Mouse (Mus musculus) lung, postnatal 10 days (tissue): ENCODE measurements around the gene Hadhb.

Experiments used
- DNase-seq: peaks from one replicate; pipeline ENCODE4 v3.0.0; 2021

Hadhb gene

GRCm38 (mm10) chr5:30154474-30155394 is at the start of gene Hadhb, which contains the start of gene Hadha:
Hadhb (plus strand) TSS chr5:30155248.
Hadha (minus strand) TSS chr5:30155162.
- DNase-seq = peak; percentile 95

DNA sequence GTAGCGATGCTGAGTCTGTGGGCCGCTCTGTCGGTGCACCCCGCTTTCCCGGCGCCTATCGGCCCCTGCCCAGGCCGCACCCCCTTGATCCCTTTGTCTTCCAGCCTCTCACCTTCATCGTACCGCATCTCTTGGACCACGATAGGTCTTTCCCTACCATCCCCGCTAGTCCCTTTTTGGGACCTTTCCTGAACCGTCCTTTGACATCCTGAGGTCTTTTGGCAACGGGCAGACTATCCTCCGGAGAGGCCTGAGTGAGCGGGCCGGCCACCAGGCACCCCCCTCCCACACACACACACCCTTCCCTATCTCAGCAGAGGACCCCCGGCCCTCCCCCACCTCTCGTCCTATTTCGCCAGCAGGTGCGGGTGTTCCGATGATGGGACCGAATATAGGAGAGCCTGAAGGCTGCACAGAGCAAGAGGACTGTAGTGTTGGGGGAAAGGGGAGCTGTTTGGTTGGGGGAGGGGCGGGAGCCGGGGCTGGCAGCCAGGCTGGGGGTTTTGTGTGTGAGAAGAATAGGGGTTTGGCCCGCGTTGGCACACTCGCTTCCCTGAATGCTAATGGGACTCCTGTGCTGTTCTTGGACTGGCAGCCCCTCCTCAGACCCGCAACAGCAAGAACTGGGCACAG is 49.3 kb upstream of the Hadhb start, which contains the start of gene 3110082J24Rik:
Gene 3110082J24Rik (minus strand): TSS at position 419 of the 633 bp plus-strand sequence.
- DNase-seq = no peak

DNA sequence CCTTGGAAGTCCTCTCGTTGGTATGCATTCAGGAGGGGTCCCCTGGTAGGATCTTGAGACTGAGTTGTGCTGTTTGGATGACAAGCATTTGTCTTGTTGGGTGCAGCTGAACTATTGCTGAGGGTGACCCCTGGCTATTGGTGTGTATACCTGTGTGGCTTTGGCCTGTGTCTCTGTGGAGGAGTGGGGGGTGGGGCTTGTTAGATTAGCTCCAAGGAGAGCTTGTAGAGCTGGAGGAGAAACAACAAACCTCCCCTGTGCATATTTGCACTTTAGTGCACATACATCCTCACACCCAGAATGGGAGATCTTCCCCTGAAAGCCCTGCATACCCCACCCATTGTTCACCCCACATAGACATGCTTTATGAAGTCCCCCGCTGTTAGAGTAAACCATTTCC is 48.3 kb upstream of the Hadhb start:
- no peak for DNase-seq

- DNase-seq = no peak
Measured at GRCm38 (mm10) chr5:30107186-30107585, 47.9 kb upstream of the Hadhb start.

DNA sequence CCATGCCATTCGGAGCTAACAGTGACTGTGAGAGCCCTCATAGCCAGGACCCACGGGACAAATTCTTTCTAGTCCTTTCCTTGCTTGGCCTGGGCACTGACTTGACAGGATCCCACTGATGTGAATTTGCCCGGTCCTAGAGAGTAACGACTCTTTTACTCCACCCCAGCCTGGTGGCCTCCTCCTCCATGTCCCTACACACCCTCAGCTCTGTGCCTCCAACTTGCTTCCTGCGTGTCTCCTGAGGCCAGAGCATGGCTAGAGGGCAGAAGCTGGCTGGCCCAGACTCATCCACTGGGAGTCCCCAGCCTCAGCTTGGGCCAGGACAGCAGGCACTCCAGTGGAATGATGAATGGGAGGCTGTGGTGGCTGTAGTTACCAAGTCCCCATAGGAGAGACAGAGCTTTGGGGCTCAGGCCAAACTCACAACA is 47.4 kb upstream of the Hadhb start:
- DNase-seq = no peak

GRCm38 (mm10) chr5:30108233-30108632 is 46.8 kb upstream of the Hadhb start:
- no peak for DNase-seq

GRCm38 (mm10) chr5:30109899-30110298 is 45.1 kb upstream of the Hadhb start:
- DNase-seq = no peak

DNA sequence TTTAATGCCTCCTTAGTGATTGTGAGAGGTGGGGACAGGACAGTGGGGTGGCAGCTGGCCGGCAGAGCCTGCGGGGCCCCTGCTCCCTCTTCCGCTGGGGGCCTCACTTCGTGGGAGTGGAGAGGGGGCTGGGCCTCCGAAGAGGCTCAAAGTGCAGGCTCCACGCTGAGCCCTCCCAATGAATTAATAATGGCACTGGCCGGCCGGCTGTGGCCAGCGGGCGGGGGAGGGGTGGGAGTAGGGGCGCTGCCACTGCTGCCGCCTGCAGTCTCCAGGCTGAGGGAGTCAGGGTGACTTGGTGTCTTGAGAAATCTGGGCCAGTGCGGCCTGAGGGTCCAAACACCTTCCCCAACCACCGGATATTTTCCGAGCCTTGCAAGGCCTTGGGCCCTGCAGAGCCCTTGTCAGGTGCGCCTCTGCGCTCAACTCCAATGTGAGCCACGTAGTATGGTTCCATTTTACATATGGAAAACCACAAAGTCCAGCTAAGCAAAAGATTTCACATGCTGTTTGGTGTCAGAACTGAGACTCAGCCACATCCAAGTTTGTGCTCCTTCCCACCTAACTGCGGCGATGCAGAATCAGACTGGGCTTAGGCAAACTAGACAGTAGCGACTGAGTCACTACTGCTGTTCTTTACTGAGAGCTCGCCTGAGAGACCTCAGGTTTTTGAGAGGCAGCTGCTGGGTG is 44.5 kb upstream of the Hadhb start:
- no peak for DNase-seq

DNA sequence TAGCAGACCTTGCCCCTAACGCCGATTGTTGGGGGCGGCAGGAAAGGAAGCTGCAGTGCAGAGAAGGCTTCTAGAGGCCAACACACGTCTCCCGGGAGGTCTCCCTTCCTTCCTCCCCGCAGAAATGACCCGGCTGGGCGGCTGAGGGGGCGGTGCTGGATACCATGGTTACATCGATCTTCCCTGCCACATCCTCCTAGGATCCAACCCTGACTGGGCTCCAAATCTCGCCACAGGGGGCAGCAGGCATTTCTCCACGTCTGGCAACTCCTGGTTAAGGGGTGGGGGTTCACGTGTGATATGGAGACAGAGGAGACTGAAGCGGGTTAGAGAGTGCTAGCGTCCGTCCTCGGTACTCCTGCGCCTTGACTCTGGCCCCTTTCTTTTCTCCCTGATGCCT is 43.9 kb upstream of the Hadhb start:
- peak; percentile 63 for DNase-seq

- no peak for DNase-seq
Measured at GRCm38 (mm10) chr5:30111771-30112170, 43.3 kb upstream of the Hadhb start.

GRCm38 (mm10) chr5:30112533-30113068 is 42.4 kb upstream of the Hadhb start:
- DNase-seq = no peak

DNA sequence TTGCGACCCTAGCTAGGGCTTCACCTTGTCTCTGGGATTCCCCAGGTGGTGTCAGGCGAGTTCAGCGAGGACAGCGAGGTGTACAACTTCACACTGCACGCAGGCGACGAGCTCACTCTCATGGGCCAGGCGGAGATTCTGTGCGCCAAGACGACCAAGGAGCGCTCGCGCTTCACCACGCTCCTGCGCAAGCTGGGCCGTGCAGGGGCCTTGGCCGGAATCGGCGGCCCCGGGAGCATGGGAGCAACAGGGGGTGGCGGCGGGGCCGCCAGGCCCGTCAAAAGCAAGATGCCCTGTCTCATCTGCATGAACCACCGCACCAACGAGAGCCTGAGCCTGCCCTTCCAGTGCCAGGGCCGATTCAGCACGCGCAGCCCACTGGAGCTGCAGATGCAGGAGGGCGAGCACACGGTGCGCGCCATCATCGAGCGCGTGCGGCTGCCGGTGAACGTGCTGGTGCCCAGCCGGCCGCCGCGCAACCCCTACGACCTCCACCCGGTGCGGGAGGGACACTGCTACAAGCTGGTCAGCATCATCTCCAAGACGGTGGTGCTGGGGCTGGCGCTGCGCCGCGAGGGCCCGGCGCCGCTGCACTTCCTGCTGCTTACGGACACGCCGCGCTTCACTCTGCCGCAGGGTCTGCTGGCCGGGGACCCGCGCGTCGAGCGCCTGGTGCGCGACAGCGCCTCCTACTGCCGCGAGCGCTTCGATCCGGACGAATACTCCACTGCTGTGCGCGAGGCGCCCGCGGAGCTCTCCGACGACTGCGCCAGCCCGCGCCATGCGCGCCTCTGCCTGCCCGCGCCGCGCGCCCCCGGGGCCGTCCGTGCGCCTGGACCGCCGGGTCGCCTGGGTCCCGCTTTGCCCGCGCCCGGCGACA is 40.9 kb upstream of the Hadhb start:
- DNase-seq = peak; percentile 83

GRCm38 (mm10) chr5:30114761-30115140 is 40.3 kb upstream of the Hadhb start:
- DNase-seq = no peak

DNA sequence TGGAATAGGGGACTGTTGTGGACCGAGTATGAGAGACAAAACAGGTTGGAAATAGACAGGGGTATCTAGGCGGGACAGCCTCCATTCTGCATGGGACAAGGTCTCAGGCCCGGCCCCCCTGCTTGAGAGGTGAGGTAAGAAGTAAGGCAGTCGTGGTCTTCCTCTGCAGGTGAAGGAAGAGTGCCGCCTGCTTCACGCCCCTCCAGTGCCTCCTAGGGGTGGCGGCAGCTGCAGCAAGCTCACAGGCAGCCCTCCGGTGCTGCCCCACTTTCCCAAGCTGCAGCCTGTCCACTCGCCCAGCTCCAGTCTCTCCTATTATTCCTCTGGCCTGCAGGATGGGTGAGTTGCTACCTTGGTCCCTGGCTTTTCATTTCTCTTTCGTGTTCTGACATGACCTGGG is 39.3 kb upstream of the Hadhb start:
- DNase-seq = no peak

DNA sequence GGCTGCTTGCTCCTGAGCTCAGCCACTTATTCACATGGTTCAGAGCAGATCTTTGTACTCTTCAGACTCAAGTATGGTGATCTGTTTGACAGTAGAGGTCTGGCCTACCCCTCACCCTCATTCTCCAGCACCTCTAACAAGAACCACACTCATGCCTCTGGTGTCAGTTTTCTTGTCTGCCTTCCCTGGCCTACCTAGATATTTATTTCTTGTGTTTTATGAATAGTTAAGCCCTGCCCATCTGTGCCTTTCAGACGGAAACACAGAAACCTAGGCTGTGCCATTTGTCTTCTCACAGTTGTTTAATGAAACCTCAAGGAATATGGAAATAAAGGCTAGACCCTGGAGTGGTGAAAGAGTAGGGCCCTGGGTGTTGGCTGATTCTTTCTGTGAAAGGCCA is 37.0 kb upstream of the Hadhb start:
- DNase-seq = no peak

- no peak for DNase-seq
Measured at GRCm38 (mm10) chr5:30119163-30119562, 35.9 kb upstream of the Hadhb start.

GRCm38 (mm10) chr5:30120106-30120505 is 34.9 kb upstream of the Hadhb start:
- DNase-seq = no peak

DNA sequence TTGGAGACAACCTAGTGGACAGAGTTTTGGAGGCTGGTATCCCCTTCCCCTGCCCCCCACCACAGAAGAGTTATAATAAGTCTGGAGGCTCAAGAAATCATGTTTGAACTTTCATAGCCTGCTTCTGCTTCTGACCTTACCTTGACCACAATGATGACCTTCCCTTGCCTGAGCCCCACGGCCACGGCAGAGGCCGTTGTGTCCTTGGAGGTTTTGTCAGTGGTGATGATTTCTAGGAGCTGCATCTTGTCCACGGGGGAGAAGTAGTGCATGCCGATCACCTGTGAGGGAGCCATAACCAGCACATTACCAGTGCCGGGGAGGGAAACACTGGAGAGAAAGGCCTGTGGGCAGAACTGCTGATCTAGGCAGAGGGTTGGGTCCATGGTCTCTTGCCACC is 32.6 kb upstream of the Hadhb start:
- DNase-seq = no peak

- peak; percentile 32 for DNase-seq
Measured at GRCm38 (mm10) chr5:30125587-30125986, 29.5 kb upstream of the Hadhb start.

GRCm38 (mm10) chr5:30126756-30127155 is 28.3 kb upstream of the Hadhb start:
- DNase-seq = no peak

- no peak for DNase-seq
Measured at GRCm38 (mm10) chr5:30127921-30128597, 27.0 kb upstream of the Hadhb start.

DNA sequence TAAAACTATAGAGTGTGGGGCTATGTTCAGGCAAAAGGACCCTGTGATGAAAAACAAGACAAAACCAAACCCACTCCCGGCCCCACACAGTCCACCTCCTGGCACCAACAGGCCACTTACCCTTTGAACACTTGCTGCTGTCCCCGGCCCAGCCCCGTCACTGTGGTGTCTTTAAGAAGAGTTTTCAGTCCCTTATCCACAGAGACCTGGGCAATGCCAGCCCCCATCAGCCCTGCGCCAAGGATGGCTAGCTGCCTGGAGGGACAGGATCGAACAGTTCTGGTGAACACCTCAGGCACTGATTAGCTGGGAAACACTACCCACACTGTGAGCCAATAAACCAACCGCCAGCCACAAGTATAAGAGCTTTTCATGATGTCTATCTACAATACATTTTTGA is 26.4 kb upstream of the Hadhb start:
- no peak for DNase-seq
